Mouse (Mus musculus) kidney, embryonic 16.5 days (tissue): ENCODE data around the gene Kif1b. TPM values are rescaled to one million over a fixed set of nuclear protein-coding genes. Genes with fewer than 3 reads are reported as not detected.
"Not testable (repeated sequence)": the region's sequence is repeated elsewhere in the genome, so short reads cannot be mapped to it uniquely, and the experiment has no call there.

Source experiments
- ATAC-seq: fragments of 200-750 bp; cut with Nextera tagmentation; 2 replicates; pipeline ENCODE4 v1.8.0; 2017; ENCODE audit warnings: moderate TSS enrichment; ENCODE audit not compliant: low FRiP score, low TSS enrichment
- H3K27ac ChIP-seq: fragments of 300-500 bp; sonication (generic); 2 replicates; pipeline ENCODE4 v1.5.1; 2014; ENCODE audit warnings: low read length
- H3K27me3 ChIP-seq: fragments of 300-500 bp; sonication (generic); 2 replicates; pipeline ENCODE4 v1.6.1; 2014; ENCODE audit warnings: low read length, control low read depth, mixed read lengths; ENCODE audit not compliant: insufficient read depth
- H3K36me3 ChIP-seq: fragments of 300-500 bp; sonication (generic); 2 replicates; pipeline ENCODE4 v1.6.1; 2014; ENCODE audit warnings: low read length, control low read depth, mixed read lengths; ENCODE audit not compliant: insufficient read depth
- H3K4me1 ChIP-seq: fragments of 300-500 bp; sonication (generic); 2 replicates; pipeline ENCODE4 v1.6.1; 2014; ENCODE audit warnings: low read length, control low read depth, mixed read lengths; ENCODE audit not compliant: insufficient read depth
- H3K4me2 ChIP-seq: fragments of 300-500 bp; sonication (generic); replicated peaks from 2 replicates; pipeline ENCODE4 v1.6.1; 2014; ENCODE audit warnings: low read depth, low read length
- H3K4me3 ChIP-seq: fragments of 300-500 bp; sonication (generic); 2 replicates; pipeline ENCODE4 v1.5.1; 2014; ENCODE audit warnings: mild to moderate bottlenecking, low read length
- H3K9ac ChIP-seq: fragments of 300-500 bp; sonication (generic); replicated peaks from 2 replicates; pipeline ENCODE4 v1.6.1; 2014; ENCODE audit warnings: low read length
- H3K9me3 ChIP-seq: fragments of 300-500 bp; sonication (generic); 2 replicates; pipeline ENCODE4 v1.6.1; 2016; ENCODE audit warnings: low read length, control low read depth
- WGBS: fragments of 180-500 bp; shearing (Covaris S2); extraction: QIAGEN DNeasy Blood & Tissue Kit; methylation state at CpG from one replicate; pipeline ENCODE4 v1.1.7; 2014; 5-methylcytosine and 5-hydroxymethylcytosine counted together
- polyA plus RNA-seq: library from polyadenylated mRNA; unstranded; fragments of >200 nt; fragmentation: Nextera tagmentation; extraction: Ambion mirVana; gene quantifications from 2 replicates; pipeline ENCODE4 v1.2.1, GENCODE M21; 2015

The Kif1b gene
- polyA plus RNA-seq, 1 experiment from 2014 or later, result 25.7 TPM

GRCm38 (mm10) chr4:149171581-149171981 is 135.9 kb downstream of the Kif1b start:
- peaks cover 4% of the 10 kb centered on the region; the same call in 1 of the 2 replicates for H3K4me1 ChIP-seq
- no peaks in the 10 kb centered on the region for H3K27me3 ChIP-seq
- WGBS, result 62% methylated on average over 5 of the region's 5 CpGs
- no peaks in the 10 kb centered on the region for H3K9me3 ChIP-seq
- H3K9ac ChIP-seq, result no peak overlapping the region
- H3K27ac ChIP-seq, result peak overlapping the region; percentile 46; the same call in 1 of the 2 replicates
- no peak for ATAC-seq
- no peak overlapping the region for H3K4me3 ChIP-seq
- H3K4me2 ChIP-seq, result no peak overlapping the region
- no peaks in the 10 kb centered on the region for H3K36me3 ChIP-seq

- H3K36me3 ChIP-seq, result no peaks in the 10 kb centered on the region
- no peaks in the 10 kb centered on the region for H3K27me3 ChIP-seq
- H3K9me3 ChIP-seq, result no peaks in the 10 kb centered on the region
- H3K4me3 ChIP-seq, result no peak overlapping the region
- H3K4me1 ChIP-seq, result peaks cover 10% of the 10 kb centered on the region
- no peak overlapping the region for H3K9ac ChIP-seq
- 66% methylated on average over 7 of the region's 7 CpGs for WGBS
- H3K4me2 ChIP-seq, result no peak overlapping the region
- H3K27ac ChIP-seq, result no peak overlapping the region
- no peak for ATAC-seq
These were observed 137.0 kb downstream of the Kif1b start for GRCm38 (mm10) chr4:149170394-149170931.

- H3K4me2 ChIP-seq, H3K27ac ChIP-seq, H3K9me3 ChIP-seq, H3K36me3 ChIP-seq, H3K27me3 ChIP-seq, H3K9ac ChIP-seq, H3K4me3 ChIP-seq, ATAC-seq: not testable (repeated sequence)
- WGBS, result 83% methylated on average over 7 of the region's 8 CpGs
- H3K4me1 ChIP-seq, result peaks cover 14% of the 10 kb centered on the region
These were observed 137.6 kb downstream of the Kif1b start for GRCm38 (mm10) chr4:149169926-149170325.

GRCm38 (mm10) chr4:149168016-149168415 is 139.5 kb downstream of the Kif1b start:
- peaks cover 14% of the 10 kb centered on the region for H3K4me1 ChIP-seq
- no peaks in the 10 kb centered on the region for H3K9me3 ChIP-seq
- no peak overlapping the region for H3K27ac ChIP-seq
- H3K9ac ChIP-seq, result no peak overlapping the region
- H3K4me2 ChIP-seq, result no peak overlapping the region
- H3K27me3 ChIP-seq, result no peaks in the 10 kb centered on the region
- H3K36me3 ChIP-seq, result 0 out of 2 replicates have a peak, but pooled peaks cover 6% of the 10 kb centered on the region
- WGBS, result 83% methylated on average over 2 of the region's 2 CpGs
- H3K4me3 ChIP-seq, result no peak overlapping the region
- ATAC-seq, result no peak

GRCm38 (mm10) chr4:149166957-149167611 is 140.4 kb downstream of the Kif1b start:
- Histone ChIP-seq H3K27me3 (no peaks in the 10 kb centered on the region), H3K27ac (peak overlapping the region; percentile 86), H3K4me1 (peaks cover 14% of the 10 kb centered on the region), H3K9ac (peak overlapping the region; percentile 77), H3K9me3 (no peaks in the 10 kb centered on the region), H3K4me3 (peak overlapping the region; percentile 95), H3K36me3 (peaks cover 9% of the 10 kb centered on the region; the same call in 1 of the 2 replicates), H3K4me2 (peak overlapping the region; percentile 94)
- WGBS, result under 1% methylated on average over 27 of the region's 27 CpGs
- peak; percentile 52; the same call in 1 of the 2 replicates for ATAC-seq

- Histone ChIP-seq H3K9me3 (no peaks in the 10 kb centered on the region), H3K27me3 (no peaks in the 10 kb centered on the region), H3K4me3 (peak within 1 kb of the TSS; percentile 95), H3K4me1 (peaks cover 14% of the 10 kb centered on the region), H3K9ac (peak within 1 kb of the TSS; percentile 89), H3K4me2 (peak within 1 kb of the TSS; percentile 94), H3K36me3 (peaks cover 14% of the 10 kb centered on the region; the same call in 1 of the 2 replicates), H3K27ac (peak within 1 kb of the TSS; percentile 87)
- WGBS, result under 1% methylated on average over 59 of the region's 59 CpGs
- ATAC-seq, result peak; percentile 99
These were observed 141.1 kb downstream of the Kif1b start, which contains the start of gene Pgd for GRCm38 (mm10) chr4:149166215-149166946. Pgd (minus strand) TSS chr4:149166771.

- H3K9me3 ChIP-seq, result no peaks in the 10 kb centered on the region
- H3K4me1 ChIP-seq, result peaks cover 14% of the 10 kb centered on the region
- H3K9ac ChIP-seq, result no peak overlapping the region
- ATAC-seq, result no peak
- 44% methylated on average over 5 of the region's 5 CpGs for WGBS
- H3K27me3 ChIP-seq, result no peaks in the 10 kb centered on the region
- no peak overlapping the region for H3K27ac ChIP-seq
- no peak overlapping the region for H3K4me2 ChIP-seq
- no peak overlapping the region for H3K4me3 ChIP-seq
- H3K36me3 ChIP-seq, result peaks cover 31% of the 10 kb centered on the region
These were observed 143.3 kb downstream of the Kif1b start for GRCm38 (mm10) chr4:149164150-149164549.

- Histone ChIP-seq H3K27ac (no peak overlapping the region), H3K4me3 (no peak overlapping the region), H3K4me1 (peaks cover 14% of the 10 kb centered on the region), H3K36me3 (peaks cover 35% of the 10 kb centered on the region), H3K27me3 (no peaks in the 10 kb centered on the region), H3K9ac (no peak overlapping the region), H3K4me2 (no peak overlapping the region), H3K9me3 (no peaks in the 10 kb centered on the region)
- ATAC-seq, result no peak
- 61% methylated on average over 1 of the region's 1 CpGs for WGBS
These were observed 144.3 kb downstream of the Kif1b start for GRCm38 (mm10) chr4:149163196-149163595.

- ATAC-seq, result no peak
- Histone ChIP-seq H3K4me3 (no peak overlapping the region), H3K4me1 (peaks cover 9% of the 10 kb centered on the region), H3K27ac (no peak overlapping the region), H3K9me3 (no peaks in the 10 kb centered on the region), H3K4me2 (no peak overlapping the region), H3K27me3 (no peaks in the 10 kb centered on the region), H3K36me3 (peaks cover 54% of the 10 kb centered on the region), H3K9ac (no peak overlapping the region)
- 91% methylated on average over 6 of the region's 6 CpGs for WGBS
These were observed 146.3 kb downstream of the Kif1b start for GRCm38 (mm10) chr4:149161166-149161565.
